Mouse (Mus musculus): ENCODE data around the gene Pmm1.

DNA sequence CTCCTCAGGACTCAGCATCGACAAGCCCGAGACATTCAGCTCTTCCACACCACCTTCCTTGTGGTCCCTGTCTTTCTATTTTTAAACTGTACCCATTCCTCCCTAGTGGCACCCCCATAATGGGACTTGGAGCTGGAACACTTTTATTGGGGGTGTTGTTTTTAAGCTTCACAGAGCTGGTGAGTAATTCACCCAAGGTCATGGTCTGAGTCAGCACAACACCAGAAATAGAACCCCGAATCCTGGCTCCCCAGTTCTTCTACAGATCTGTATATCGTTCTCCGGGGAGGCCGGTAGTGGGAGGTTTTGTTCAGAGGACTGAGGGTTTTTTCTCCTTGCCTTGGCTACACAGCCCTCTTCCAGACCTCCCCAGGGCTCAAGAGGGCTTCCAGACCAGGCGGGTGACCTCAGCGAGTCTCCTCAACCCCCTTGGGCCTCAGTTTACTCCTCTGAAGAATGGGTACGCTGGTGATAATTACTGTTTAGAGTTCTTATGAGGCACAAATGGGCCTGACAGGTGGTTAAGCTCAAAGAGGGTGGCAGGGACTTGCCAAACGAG lies 21.5 kb downstream of the Pmm1 start:
- TF ChIP-seq CTCF (conservative IDR thresholded peaks at IDR 0.05 in 1 of 2, IDR thresholded peaks at IDR 0.05 in 1 of 2; ENCODE audit: low read depth in 2 of 2, low read length in 2 of 2) (no peak), SMC3 (IDR thresholded peaks at IDR 0.05; ENCODE audit: low read depth, low read length) (no peak), ZNF384 (IDR thresholded peaks at IDR 0.05; ENCODE audit: low read depth, low read length) (no peak), POLR2A (IDR thresholded peaks at IDR 0.05; ENCODE audit: low read depth, low read length) (no peak), JUND (conservative IDR thresholded peaks at IDR 0.05; ENCODE audit: low read depth, low read length) (no peak), BHLHE40 (IDR thresholded peaks at IDR 0.05; ENCODE audit: low read depth, low read length) (no peak), USF1 (IDR thresholded peaks at IDR 0.05; ENCODE audit: low read depth, low read length) (no peak), ZKSCAN1 (IDR thresholded peaks at IDR 0.05; ENCODE audit: borderline replicate concordance, low read depth, low read length) (no peak), NRF1 (IDR thresholded peaks at IDR 0.05; ENCODE audit: low read depth, low read length) (no peak), POLR2AphosphoS2 (IDR thresholded peaks at IDR 0.05; ENCODE audit: low read depth, low read length) (no peak), MEF2A (IDR thresholded peaks at IDR 0.05; ENCODE audit: borderline replicate concordance, low read depth, low read length) (no peak)
